Mouse (Mus musculus) common myeloid progenitor, adult 5-6 weeks (primary cell): ENCODE results near the gene Jhy. TPM values are rescaled to one million over a fixed set of nuclear protein-coding genes. Genes with fewer than 3 reads are reported as not detected.

ENCODE experiments used
- ATAC-seq: replicated peaks from 2 replicates; pipeline ENCODE4 v1.8.0; 2016; ENCODE audit warnings: low read depth, mild to moderate bottlenecking, moderate TSS enrichment, inconsistent platforms; ENCODE audit not compliant: poor library complexity, severe bottlenecking
- total RNA-seq: library from RNA; stranded (forward); fragments of 200-1000, 187-1606 nt; gene quantifications from 2 replicates; pipeline ENCODE4 v1.2.3, GENCODE M21; 2017

The Jhy gene
- not detected in 2 replicates for total RNA-seq

DNA sequence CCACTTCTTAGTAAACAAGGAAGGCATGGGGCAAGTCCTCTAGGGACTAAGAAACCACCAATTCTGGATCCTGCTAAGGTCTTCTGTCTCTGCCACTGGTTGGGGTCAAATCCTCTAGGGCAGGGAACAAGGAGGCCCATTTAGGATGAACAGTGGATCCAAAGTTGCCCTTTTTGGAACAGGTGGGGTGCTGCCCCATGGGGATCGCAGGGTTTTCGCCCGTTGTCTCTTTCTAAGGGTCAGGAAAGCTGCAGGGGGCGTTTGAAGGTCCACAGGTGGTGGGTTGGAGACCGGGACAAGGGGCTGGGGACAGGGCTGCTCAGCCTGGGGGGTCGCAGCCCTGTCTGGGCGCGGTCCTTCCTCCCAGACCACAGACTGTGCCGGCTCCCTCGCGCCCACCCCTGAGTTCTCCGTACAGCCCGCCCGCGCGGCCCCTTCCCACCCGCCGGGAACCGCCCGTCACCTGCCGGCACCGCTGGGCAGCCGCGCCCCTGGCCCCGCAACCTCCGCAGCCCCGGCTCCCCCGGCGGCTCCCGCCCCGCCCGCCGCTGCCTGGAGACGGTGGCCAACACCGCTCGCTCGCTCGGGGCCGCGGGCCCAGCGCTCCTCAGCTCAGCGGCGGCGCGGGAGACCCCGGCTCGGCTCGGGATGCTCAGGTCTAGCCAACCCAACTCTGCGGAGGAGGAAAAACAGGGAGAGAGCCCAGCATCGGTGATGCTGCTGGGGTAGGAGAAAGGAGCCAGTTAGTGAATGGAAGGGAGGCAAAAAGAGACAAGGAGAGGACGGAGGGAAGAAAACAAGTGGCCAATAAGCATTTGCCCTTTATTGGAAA is at the start of gene Jhy:
TSS of gene Jhy (minus strand) at position 533 of the 832 bp plus-strand sequence.
- no peak for ATAC-seq

DNA sequence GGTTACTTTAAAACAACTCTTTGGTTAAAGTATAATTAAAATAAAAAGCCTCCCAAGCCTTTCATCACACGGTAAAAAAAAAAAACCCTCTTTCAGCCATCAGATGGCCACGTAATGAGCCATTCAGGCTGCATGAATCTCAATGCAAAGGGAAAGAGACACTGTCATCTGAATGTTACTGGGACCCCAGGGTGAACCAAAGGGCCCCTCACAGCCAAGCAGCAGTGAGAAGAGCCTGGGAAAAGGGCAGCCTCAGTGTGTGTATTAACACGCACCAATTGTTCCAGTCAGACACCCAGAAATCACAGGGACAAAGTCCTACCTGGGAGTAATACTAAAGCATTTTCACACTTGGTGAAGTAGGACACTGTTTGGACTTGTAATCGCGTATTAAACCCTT is 48.5 kb upstream of the Jhy start:
- no peak for ATAC-seq

DNA sequence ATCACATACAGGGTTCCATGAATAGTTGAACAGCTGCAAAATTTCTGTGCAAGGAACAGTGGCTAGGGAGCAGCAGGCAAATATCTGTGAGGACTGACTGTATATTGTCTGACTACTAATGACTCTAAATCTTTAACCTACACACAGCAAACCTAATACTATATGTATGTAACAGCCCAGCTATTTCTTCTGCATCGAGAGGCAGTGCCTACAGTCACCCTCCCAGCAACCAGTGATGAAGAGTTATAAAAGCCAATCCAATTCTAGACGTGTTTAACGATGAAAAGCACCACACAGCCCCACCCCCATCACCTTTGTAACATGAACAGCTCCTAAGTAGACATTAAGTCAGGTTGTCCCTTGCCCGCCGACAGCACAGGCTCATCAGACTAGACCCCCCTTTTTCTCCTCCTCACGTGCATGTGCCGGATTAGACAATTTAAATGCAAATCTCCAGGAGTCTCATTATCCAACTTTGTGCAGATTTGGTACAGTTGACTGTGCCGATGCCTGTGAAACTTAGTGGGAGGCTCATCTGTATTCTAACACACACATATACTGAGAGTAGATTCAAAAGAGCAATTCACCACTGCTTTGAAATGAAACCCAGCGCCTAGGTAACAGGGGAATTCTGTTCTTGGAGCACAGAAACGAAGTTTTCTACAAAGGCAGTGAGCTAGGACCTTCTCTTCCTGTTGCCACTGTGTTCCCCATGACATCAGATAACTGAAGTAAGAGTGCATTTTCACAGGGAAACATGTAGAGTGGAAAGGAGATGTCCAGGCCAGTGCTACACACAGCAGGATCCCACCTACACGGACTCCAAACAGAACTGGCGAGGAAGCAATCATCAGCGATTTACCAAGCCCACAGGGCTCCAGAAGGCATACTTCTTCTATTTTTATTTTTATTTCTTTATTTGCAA is 47.9 kb upstream of the Jhy start:
- ATAC-seq, result no peak

DNA sequence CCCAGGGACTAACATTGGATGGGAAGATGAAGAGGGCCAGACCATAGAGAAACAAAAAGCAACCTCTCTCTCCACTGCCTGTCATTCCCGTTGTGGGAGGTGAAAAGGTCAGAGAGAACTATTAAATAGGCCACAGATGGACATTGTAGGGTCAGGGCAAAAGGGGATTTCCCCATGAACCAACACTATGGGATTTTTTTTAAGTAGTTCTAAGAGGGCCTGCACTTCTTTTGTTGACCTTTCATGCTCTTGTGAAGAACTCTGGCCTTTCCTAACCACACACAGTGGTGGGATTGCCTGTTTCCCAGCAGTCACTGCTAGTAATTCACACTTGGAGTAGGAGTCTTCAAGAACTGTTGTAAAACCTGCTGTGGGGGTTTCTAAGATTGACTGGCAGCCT is 43.9 kb upstream of the Jhy start:
- ATAC-seq, result no peak

DNA sequence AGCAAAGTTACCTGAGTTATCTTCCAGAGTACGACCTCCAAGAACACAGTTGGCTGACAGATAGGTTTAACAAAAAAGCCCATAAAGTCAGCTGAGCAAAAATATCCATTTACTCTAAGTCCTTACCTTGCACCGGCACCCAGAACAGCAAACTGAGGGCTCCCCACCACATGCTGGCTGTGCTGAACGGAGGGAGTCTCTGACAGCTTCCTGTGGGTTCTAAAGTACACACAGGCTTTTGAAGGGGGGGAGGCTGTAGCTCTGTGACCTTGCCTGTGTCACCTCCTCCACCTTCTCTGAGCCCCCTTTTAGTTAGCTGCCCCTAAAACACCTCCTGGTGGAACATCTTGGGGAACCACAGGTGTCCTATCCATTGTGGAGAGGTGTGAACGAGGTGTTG is 40.5 kb upstream of the Jhy start, which contains the start of gene Crtam:
TSS of gene Crtam (minus strand) at position 214 of the 400 bp plus-strand sequence.
- ATAC-seq, result no peak

DNA sequence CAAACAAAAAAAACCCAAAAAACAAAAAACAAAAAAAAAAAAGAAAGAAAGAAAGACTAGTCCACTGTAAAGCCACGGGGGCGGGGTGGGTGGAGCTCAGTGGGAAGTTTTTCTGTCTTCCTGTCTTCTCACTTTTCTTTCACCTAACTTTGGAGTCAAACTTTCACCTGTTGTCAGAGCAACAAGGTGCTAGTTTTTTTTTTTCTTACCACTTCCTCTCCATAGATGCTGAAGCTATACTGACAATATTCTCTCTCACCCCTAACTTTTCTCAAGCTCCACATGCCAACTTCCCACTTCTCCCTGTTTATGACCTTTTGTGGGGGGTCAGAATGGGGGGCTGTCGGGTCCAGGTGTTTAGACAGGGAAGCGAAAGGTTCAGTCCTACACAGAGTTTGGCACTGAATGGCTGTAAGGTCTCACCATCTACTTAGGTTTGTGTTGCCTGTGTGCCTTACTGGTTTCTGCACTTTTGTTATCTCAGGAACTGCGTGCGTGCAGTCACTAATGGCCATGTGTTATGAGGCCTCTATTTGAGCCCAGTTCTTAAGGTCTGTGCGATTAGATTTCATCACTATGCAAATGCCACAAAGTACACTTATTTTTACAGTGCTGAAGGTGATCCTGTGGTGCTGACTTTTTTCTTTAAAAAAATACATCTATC is 33.3 kb upstream of the Jhy start:
- ATAC-seq, result no peak

DNA sequence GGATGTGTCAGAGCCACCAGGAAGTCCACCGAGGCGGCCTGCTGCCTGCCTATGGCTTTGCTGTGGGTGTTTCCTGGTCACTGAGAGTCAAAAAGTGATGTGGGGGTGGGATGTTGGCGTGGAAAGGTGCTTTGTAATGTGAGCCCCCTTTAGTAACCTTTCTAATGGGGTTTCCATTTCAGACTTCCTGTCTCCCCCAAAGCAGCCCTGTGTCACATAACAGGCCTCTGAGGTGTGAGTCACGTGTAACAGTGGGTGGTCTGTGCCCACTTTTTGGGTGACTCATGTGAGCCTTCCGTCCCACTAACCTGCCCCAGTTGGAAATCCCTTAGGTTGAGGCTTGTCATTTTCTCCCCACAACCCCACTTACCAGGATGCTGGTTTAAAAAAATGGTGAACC is 30.2 kb upstream of the Jhy start:
- ATAC-seq, result no peak

DNA sequence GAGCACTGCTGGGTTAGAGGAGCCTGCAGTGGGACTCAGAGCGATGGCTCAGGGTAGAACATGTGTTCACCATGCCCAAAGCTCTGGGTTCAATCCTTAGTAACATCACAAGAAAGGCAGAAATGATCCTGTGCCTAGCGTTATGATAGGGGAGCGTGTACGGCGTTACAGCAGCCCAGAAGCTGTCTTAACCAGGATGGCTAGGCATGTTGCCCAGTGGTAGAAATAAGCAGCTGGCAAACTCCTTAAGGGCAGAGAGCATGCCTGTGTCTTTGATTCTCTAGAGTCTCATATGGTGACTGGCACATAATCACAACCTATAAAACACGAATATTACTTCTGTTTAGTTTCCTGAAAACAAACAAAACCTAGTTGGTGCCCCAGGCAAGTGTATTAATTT is 27.6 kb upstream of the Jhy start:
- no peak for ATAC-seq

DNA sequence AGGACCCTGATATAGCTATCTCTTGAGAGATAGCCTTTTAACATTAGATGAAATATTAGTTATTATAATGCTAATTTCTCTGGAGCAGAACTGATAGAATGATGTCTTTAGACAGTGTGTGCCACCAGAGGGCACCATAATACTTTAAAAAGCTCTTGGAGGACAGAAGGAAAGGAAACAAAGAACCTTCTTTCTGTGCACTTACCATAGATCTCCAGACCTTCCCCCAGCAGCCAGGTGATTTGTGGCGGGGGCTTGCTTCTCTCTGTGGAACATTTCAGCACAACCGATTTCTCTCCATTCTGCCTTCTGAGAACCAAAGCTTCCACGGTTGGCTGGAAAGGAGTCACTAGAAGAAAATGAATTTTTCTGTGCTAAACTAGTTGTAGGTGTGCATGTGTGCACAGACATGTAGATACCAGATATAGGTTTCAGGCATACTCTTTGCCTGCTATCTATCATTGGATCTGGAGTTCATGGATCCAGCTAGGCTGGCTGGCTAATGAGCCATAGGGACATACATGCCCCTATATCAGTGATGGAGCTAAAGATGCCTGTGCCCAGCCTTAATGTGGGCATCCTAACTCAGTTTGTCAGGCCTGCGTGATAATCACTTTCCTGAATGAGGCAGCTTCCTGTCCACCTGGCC is 26.1 kb upstream of the Jhy start:
- 0 out of 2 replicates have a peak, but pooled peaks have one; percentile 56 for ATAC-seq

DNA sequence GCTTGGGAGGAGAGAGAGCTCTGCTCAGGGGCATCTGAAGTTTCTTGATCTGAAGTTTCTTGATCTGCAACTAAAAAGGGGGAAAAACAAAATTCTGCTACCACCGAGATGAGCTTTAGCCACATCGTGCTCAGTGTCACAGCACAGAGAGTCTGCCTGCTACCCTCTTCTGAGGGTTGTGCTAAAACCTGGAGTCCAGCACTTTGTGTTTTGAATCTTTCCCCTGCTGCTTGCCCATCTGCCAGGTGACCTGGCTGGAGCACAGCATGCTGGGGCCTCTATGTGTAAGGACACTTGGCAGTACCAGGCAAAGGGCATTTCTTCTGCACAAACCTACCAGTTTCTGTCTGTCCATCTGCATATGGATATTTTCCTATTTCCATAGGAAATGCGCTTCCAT is 20.4 kb upstream of the Jhy start:
- no peak for ATAC-seq

DNA sequence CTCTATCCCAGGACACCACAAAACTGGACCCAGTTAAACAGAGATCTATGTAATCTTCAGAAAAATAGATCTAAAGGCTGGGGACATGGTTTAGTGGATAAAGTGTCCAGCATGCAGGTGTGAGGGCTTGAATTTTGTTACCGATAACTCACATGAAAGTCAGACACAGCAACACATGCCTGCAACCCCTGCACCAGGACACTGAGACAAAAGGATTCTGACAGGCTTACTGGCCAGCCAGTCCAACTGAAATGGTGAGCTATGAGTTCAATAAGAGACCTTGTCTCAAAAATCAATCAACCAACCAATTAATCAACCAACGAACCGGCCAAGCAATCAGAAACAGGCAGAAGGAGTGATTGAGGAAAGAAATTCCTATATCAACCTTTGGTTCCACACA is 19.8 kb upstream of the Jhy start:
- no peak for ATAC-seq

DNA sequence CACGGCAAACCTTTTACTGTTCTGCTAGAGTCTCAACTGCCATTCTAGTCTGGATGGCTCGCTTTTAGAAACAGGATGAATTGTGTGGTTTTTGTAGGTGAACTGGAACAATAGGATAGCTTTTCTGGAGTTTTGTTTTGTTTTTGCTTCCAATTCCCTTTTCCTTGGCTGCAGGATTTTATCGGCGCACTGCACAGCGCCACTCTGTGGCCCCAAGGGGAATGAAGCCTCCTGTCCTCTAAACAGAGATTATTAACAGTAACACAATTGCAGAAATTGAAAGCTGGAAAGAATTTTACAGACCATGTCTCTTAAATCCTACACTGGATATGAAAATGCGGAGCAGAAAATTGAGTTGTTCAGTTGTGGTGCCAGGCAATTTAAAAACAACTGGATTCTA is 18.6 kb upstream of the Jhy start:
- no peak for ATAC-seq

DNA sequence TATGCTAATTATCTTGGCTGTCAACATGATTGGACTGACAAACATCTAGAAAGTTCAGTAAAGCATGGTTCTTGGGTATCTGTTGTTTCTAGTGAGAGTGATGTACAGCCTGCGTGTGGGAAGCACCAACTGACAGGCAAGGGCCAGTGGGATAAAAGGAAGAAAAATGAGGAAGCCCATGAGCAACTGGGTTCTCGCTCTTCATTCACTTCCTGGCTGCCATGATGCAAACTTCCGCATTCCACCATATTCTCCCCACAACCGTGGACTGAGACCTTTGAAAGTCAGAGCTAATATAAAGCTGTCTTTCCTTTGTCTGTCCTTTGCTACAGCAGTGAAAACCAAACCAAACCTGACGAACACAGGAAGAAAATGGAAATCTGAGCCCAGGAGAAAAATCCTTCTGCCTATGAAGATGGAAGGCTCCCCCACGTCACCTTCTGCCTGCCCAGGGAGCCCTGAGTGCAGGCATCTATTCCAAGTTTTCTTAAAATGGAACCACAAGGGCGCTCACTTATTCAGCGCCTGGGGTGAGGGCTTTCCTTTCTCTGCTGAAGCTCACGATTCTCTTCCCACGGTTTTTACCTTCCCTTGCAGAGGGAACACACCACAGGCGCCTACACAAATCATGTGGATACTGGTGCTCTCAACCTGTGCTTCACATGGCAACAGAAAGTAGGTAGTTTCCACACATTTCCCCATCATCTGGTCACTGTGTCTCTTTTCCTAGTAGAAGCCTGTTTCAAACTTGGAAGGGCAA is 10.3 kb upstream of the Jhy start:
- ATAC-seq, result no peak

DNA sequence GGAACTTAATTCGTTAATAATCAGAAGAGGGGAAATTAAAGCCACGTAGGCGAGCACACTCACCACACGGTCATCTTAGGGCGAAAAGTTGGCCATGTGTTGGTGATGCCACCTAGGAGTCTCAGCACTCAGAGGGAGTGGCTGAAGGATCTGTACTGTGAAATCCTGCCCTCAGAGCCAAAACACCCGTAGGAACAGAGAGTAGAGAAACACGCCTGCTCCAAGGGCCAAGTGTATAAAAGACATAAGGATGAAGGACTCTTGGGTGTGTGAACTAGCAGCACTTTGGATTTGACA is 448 bp upstream of the Jhy start:
- no peak for ATAC-seq

DNA sequence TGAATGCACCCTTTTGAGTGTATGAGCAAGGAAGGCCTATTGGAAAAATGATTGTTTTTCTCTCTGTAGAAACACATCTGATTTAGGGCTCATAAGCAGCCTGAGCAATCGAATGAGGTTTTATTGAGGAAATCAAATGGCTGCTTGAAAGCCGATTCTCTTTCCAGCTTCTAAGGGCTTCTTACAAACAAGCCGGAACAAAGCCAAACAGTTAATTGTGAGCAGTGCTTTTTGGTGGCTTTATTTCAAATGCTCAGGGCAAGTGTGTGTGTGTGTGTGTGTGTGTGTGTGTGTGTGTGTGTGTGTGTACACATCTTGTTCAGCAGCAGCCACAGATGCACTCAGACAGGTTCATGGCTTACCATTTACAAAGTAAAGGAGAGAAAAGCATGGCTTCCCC is 2.5 kb downstream of the Jhy start:
- ATAC-seq, result no peak

DNA sequence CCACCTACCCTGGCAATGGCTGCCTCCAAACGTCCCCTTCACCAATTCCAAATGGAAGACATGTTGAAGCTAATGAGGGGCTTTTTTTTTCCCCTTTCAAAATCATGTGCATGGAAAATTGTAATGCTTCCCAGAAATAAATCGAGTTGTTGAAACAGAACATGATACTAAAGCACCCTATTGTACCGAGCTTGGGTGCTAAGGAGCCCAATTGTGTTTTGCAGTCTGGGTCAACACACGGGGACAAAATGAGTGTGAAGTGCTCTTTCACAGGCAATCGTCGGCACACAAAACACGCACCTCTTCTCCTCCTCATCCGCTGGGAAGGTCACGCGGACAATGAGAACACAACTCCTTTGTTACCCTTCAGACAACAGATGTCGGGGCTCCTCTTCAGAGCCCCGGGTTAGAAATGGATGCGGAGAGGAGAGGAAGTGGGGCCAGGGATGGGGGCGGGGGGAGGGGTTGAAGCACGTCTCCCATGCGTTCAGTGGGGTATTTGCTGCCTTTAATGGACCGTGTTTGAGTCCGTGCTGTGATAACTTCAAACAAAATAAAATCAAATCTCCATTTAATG is 14.8 kb downstream of the Jhy start:
- ATAC-seq, result no peak

DNA sequence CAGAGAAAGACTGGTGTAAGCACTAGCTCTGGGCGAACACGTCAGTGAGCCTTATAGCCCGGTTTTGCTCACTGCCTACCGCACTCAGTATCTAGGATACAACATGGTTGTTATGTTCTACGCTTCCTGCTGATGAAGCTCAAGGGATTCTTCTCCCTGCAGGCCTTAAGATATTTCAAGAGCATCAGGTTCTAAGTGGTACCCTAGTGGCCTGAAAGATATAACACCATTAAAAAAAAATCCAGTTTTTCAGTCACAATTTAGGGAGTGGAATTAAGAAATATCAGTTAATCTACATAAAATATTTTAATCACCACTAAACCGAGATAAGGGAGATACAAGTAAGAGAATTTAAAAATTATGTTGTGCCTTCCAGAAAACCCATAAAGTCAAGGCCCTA is 15.4 kb downstream of the Jhy start:
- ATAC-seq, result no peak

DNA sequence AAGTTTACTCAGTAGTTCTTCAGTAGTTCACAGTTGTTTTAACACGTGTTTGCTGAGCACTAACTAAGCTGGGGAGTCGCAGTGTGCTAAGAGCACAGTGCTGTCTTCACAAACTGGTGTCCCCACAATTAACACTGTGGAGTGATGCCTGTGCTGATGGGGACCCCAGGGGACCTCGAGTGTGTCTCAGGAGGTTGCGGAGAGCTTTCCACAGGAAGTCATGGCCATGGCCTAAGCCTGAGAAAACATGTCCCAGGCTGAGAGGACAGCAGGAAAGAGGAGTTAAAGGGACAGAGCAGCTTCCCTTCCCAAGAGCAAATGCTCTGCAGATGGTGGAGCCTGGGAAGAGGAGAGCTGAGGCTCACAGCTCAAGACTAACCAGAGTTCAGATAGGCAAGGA is 16.8 kb downstream of the Jhy start:
- no peak for ATAC-seq

DNA sequence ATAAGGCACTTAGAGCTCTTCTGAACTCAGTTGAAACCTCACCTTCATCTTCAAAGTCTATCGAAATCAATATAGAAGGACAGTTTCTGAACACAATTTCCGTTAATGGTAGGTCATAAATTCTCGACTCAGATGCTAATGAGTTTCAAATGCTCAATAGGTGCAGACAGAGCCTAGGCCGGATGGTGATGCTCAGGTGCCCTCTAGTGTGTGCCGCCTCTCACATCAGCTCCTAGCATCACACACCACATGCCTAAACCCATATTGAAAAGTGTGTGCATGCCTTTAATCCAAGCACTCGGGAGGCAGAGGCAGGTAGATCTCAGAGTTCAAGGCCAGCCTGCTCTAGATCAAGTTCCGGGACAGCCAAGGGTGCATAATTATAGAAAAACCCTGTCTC is 26.5 kb downstream of the Jhy start:
- no peak for ATAC-seq
